Mouse (Mus musculus) kidney, embryonic 14.5 days (tissue): ENCODE measurements at regions not wholly inside any gene's neighbourhood (a gene's known extent, or its start where the extent isn't known, plus 50 kb on each side); places are given as distances from the start of the nearest gene placed in this dataset.

Experiments
- ATAC-seq: fragments of 200-750 bp; cut with Nextera tagmentation; 2 replicates; pipeline ENCODE4 v1.8.0; 2017; ENCODE audit warnings: moderate number of reproducible peaks, mild to moderate bottlenecking, moderate TSS enrichment, moderate library complexity; ENCODE audit not compliant: low FRiP score, low TSS enrichment
- H3K27ac ChIP-seq: fragments of 300-500 bp; sonication (generic); 2 replicates; pipeline ENCODE4 v1.5.1; 2014; ENCODE audit warnings: low read depth, mild to moderate bottlenecking, low read length, moderate library complexity, mixed read lengths
- H3K27me3 ChIP-seq: fragments of 300-500 bp; sonication (generic); 2 replicates; pipeline ENCODE4 v1.6.1; 2014; ENCODE audit warnings: mild to moderate bottlenecking, low read length; ENCODE audit not compliant: control insufficient read depth, insufficient read depth
- H3K36me3 ChIP-seq: fragments of 300-500 bp; sonication (generic); 2 replicates; pipeline ENCODE4 v1.6.1; 2014; ENCODE audit warnings: low read length, mixed read lengths; ENCODE audit not compliant: control insufficient read depth, insufficient read depth
- H3K4me1 ChIP-seq: fragments of 300-500 bp; sonication (generic); 2 replicates; pipeline ENCODE4 v1.6.1; 2014; ENCODE audit warnings: low read length, mixed read lengths; ENCODE audit not compliant: control insufficient read depth, insufficient read depth
- H3K4me2 ChIP-seq: fragments of 300-500 bp; sonication (generic); replicated peaks from 2 replicates; pipeline ENCODE4 v1.6.1; 2014; ENCODE audit warnings: low read depth, mild to moderate bottlenecking, low read length
- H3K4me3 ChIP-seq: fragments of 300-500 bp; sonication (generic); 2 replicates; pipeline ENCODE4 v1.5.1; 2014; ENCODE audit warnings: mild to moderate bottlenecking, low read length
- H3K9ac ChIP-seq: fragments of 300-500 bp; sonication (generic); 2 replicates; pipeline ENCODE4 v1.6.1; 2014; ENCODE audit warnings: low read depth, mild to moderate bottlenecking, low read length, moderate library complexity
- H3K9me3 ChIP-seq: fragments of 300-500 bp; sonication (generic); 2 replicates; pipeline ENCODE4 v1.6.1; 2016; ENCODE audit warnings: low read length; ENCODE audit not compliant: control insufficient read depth
- WGBS: fragments of 180-500 bp; shearing (Covaris S2); extraction: QIAGEN DNeasy Blood & Tissue Kit; methylation state at CpG from one replicate; pipeline ENCODE4 v1.1.7; 2014; 5-methylcytosine and 5-hydroxymethylcytosine counted together

GRCm38 (mm10) chr19:59742946-59743345 is 200.5 kb downstream of the Rab11fip2 start:
- WGBS: 25% methylated on average over 3 of the region's 3 CpGs
- Histone ChIP-seq H3K36me3 (no peaks in the 10 kb centered on the region), H3K27ac (no peak overlapping the region), H3K4me2 (no peak overlapping the region), H3K9me3 (no peaks in the 10 kb centered on the region; the same call in 1 of the 2 replicates), H3K27me3 (no peaks in the 10 kb centered on the region), H3K4me3 (no peak overlapping the region), H3K9ac (no peak overlapping the region), H3K4me1 (no peaks in the 10 kb centered on the region)
- ATAC-seq: no peak

- Histone ChIP-seq H3K4me1 (no peaks in the 10 kb centered on the region), H3K4me2 (no peak overlapping the region), H3K27ac (no peak overlapping the region), H3K36me3 (no peaks in the 10 kb centered on the region), H3K9me3 (no peaks in the 10 kb centered on the region), H3K9ac (no peak overlapping the region), H3K27me3 (no peaks in the 10 kb centered on the region), H3K4me3 (no peak overlapping the region)
- no peak for ATAC-seq
- 83% methylated on average over 3 of the region's 3 CpGs for WGBS
These were observed 182.2 kb downstream of the Rab11fip2 start for GRCm38 (mm10) chr19:59761218-59761617.

- Histone ChIP-seq H3K4me1 (no peaks in the 10 kb centered on the region), H3K4me2 (no peak overlapping the region), H3K27ac (no peak overlapping the region), H3K4me3 (no peak overlapping the region), H3K36me3 (no peaks in the 10 kb centered on the region), H3K27me3 (no peaks in the 10 kb centered on the region), H3K9me3 (no peaks in the 10 kb centered on the region), H3K9ac (no peak overlapping the region)
- WGBS: 71% methylated on average over 9 of the region's 9 CpGs
- ATAC-seq: no peak
These were observed 158.9 kb downstream of the Rab11fip2 start for GRCm38 (mm10) chr19:59784401-59785046.

- WGBS: 56% methylated on average over 4 of the region's 4 CpGs
- no peak overlapping the region for H3K27ac ChIP-seq
- no peak for ATAC-seq
These were observed 112.2 kb downstream of the Rab11fip2 start for GRCm38 (mm10) chr19:59831304-59831703.

GRCm38 (mm10) chr19:59837138-59837537 is 106.3 kb downstream of the Rab11fip2 start:
- no peak overlapping the region for H3K9ac ChIP-seq
- 87% methylated on average over 4 of the region's 4 CpGs for WGBS
- H3K4me1 ChIP-seq: no peaks in the 10 kb centered on the region
- no peak overlapping the region for H3K4me3 ChIP-seq
- H3K27me3 ChIP-seq: no peaks in the 10 kb centered on the region
- no peak overlapping the region for H3K4me2 ChIP-seq
- H3K9me3 ChIP-seq: no peaks in the 10 kb centered on the region
- no peak for ATAC-seq
- H3K36me3 ChIP-seq: no peaks in the 10 kb centered on the region
- no peak overlapping the region for H3K27ac ChIP-seq

More at GRCm38 (mm10) chr19:59831304-59831703, 112.2 kb downstream of the Rab11fip2 start:
- H3K4me2 ChIP-seq: no peak overlapping the region
- no peaks in the 10 kb centered on the region for H3K4me1 ChIP-seq
- H3K27me3 ChIP-seq: no peaks in the 10 kb centered on the region
- H3K36me3 ChIP-seq: no peaks in the 10 kb centered on the region
- H3K9ac ChIP-seq: no peak overlapping the region
- no peak overlapping the region for H3K4me3 ChIP-seq
- no peaks in the 10 kb centered on the region for H3K9me3 ChIP-seq

- Histone ChIP-seq H3K36me3 (no peaks in the 10 kb centered on the region), H3K27me3 (no peaks in the 10 kb centered on the region), H3K4me3 (no peak overlapping the region), H3K4me2 (no peak overlapping the region), H3K9ac (no peak overlapping the region), H3K9me3 (no peaks in the 10 kb centered on the region), H3K4me1 (no peaks in the 10 kb centered on the region), H3K27ac (no peak overlapping the region)
- 65% methylated on average over 6 of the region's 6 CpGs for WGBS
- no peak for ATAC-seq
These were observed 105.8 kb downstream of the Rab11fip2 start for GRCm38 (mm10) chr19:59837628-59838027.

GRCm38 (mm10) chr19:59844270-59844669 is 99.2 kb downstream of the Rab11fip2 start:
- Histone ChIP-seq H3K9ac (no peak overlapping the region), H3K4me3 (no peak overlapping the region), H3K36me3 (no peaks in the 10 kb centered on the region), H3K27ac (no peak overlapping the region), H3K27me3 (no peaks in the 10 kb centered on the region), H3K4me2 (no peak overlapping the region), H3K4me1 (no peaks in the 10 kb centered on the region), H3K9me3 (no peaks in the 10 kb centered on the region)
- WGBS: 83% methylated on average over 3 of the region's 3 CpGs
- no peak for ATAC-seq

DNA sequence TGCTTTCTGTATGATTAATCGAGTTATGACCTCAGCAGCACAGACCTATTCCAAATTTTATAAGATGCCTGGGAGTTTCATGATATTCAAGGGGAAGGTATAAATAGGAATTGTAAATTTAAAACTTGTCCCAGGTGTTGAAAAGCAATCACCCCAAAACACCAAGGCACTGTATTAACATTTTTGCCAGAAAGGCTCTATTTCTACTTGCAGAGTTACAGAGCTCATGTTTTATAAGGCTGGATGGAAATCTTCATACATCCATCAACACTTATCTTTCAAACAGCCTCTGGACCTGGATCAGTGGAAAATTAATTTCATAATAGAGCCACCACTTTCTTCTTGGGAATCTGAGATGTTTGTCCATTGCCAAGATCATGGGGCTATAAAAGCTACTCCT is 96.6 kb downstream of the Rab11fip2 start:
- H3K4me1 ChIP-seq: peaks cover 4% of the 10 kb centered on the region; the same call in 1 of the 2 replicates
- H3K4me2 ChIP-seq: no peak overlapping the region
- H3K27ac ChIP-seq: no peak overlapping the region
- no peak overlapping the region for H3K4me3 ChIP-seq
- 89% methylated on average over 1 of the region's 1 CpGs for WGBS
- H3K27me3 ChIP-seq: no peaks in the 10 kb centered on the region
- no peak for ATAC-seq
- no peak overlapping the region for H3K9ac ChIP-seq
- no peaks in the 10 kb centered on the region for H3K36me3 ChIP-seq
- H3K9me3 ChIP-seq: no peaks in the 10 kb centered on the region

GRCm38 (mm10) chr19:59850696-59851095 is 92.8 kb downstream of the Rab11fip2 start:
- Histone ChIP-seq H3K9me3 (no peaks in the 10 kb centered on the region), H3K36me3 (no peaks in the 10 kb centered on the region), H3K27ac (no peak overlapping the region), H3K4me1 (peaks cover 4% of the 10 kb centered on the region; the same call in 1 of the 2 replicates), H3K27me3 (no peaks in the 10 kb centered on the region), H3K9ac (no peak overlapping the region), H3K4me2 (no peak overlapping the region), H3K4me3 (no peak overlapping the region)
- no peak for ATAC-seq
- WGBS: 41% methylated on average over 5 of the region's 5 CpGs
